Mouse (Mus musculus): ENCODE data around the gene Vsig8. TPM values are rescaled to one million over a fixed set of nuclear protein-coding genes. Genes with fewer than 3 reads are reported as not detected.

The Vsig8 gene
- total RNA-seq (2021): not detected
- long read RNA-seq, experiment 1: 0 reads
- long read RNA-seq, experiment 2: 0 reads

GRCm38 (mm10) chr1:172555638-172556037 lies at the start of gene Vsig8:
Gene Vsig8 (plus strand): TSS chr1:172555938.
- no peak for DNase-seq
- intact Hi-C loops (cut with DNase I): no loop called here

DNA sequence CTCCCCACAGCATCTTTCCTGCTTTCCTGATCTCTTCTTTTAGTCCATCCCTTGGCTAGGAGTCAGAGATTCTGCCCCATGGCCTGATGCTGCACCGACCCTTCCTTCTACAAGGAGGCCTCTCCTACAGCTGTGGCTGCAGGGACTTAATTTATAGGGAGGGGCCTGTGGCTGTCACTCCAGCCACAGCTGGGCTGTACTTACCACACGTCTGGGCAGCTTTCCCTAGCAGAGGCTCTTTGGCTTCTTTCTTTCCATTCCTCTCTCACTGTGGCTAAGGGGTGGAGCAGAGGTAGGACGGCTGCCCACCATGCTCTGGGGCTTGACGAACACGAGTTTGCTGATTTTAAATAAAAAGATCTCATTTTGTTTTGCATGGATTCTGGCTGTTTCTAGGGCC lies 48.7 kb upstream of the Vsig8 start:
- DNase-seq: no peak
- intact Hi-C loops (cut with DNase I): no loop called here

DNA sequence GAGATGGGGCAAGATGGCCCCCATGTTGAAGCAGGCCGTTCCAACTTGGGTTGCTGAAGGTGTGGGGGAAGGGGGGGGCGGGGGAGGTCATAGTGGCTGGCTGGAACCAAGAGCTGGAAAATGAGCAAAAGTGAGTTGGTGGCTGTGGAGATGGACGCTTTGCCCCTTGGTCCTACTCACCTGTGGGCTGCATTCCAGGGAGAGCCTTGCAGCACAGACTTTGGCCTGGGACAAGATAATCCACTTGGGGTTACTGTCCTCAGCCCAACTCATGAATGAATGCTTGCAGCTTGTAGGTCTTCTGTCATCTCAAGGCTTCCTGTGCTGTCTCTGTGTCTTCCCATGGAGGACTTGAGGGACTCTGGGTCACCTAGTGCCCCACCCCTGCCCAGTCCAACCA lies 48.0 kb upstream of the Vsig8 start:
- no peak for DNase-seq
- intact Hi-C loops (cut with DNase I): no loop called here

- intact Hi-C loops (cut with DNase I): no loop called here
- no peak for DNase-seq
Observed at GRCm38 (mm10) chr1:172508172-172508571, 47.6 kb upstream of the Vsig8 start.

DNA sequence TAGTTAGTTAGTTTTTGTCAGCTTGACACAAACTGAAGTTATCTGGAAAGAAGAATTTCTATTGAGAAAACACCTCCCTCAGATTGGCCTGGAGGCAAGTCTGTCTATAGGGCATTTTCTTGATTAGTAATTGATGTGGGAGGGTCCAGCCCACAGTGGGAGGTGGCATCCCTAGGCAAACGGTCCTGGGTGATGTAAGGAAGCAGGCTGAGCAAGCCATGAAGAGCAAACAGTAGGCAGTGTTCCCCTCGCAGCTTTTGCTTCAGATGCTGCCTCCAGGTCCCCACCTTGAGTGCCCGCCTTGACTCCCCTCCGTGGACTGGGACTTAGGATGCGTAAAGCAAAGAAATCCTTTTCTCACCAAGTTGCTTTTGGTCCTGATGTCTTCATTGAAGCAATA lies 46.5 kb upstream of the Vsig8 start:
- no peak for DNase-seq

GRCm38 (mm10) chr1:172509983-172510382 lies 45.8 kb upstream of the Vsig8 start:
- intact Hi-C loops (cut with DNase I): no loop called here
- DNase-seq: no peak

More for the DNA sequence above, 46.5 kb upstream of the Vsig8 start:
- intact Hi-C loops (cut with DNase I): no loop called here

GRCm38 (mm10) chr1:172510421-172510972 lies 45.2 kb upstream of the Vsig8 start:
- no peak for DNase-seq
- intact Hi-C loops (cut with DNase I): no loop called here

- intact Hi-C loops (cut with DNase I): no loop called here
- DNase-seq: peak; percentile 40 to 41
Observed at GRCm38 (mm10) chr1:172512962-172513361, 42.8 kb upstream of the Vsig8 start.

DNA sequence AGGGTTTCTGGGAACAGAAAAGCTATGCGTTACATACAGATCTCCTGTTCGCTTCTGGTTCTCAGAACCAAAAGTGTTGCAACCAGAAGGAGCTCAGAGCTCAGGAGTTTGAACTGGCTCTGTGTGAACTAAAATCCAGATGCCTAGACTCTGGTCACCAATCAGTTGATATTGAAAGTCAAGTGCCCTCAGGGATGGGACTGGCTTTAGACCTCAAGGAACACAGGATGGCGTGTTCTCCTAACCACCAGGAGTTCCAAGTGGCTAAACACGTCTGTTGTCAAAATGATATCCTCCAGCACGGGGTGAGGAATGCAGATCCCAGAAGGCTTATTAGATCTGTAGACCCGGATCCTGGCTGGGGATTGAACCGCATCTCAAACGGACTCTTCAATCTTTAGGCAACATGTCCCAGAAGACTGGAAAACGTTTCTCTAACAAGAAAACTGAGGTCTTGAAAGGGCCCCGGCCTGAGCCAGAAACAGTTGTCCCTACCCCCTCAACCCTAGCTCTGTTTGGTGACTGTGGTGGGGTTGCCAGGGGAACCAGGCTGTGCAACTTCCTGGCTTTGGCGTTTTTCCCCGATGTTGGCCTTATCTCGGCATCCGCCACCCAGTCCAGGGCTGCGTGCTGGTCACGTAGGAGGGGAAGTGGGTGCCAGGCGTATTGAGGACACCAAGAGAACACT lies 42.1 kb upstream of the Vsig8 start:
- DNase-seq: peak; percentile 38 to 49
- intact Hi-C loops (cut with DNase I): no loop called here

DNA sequence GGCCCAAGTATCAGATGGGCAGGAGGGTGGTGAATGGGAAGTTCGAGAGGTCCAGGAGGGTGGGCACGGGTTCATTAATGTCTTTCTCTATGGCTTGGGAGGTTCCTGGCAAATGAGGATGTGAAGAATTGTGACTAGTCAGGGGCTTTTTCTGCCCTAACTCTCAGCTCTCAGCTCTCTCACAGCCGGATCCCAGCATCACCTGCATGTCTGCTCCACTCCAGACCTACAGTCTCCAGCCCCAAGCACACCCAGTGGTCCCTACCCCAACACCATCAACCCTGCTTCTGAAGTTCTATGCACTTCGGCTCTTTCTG lies 41.6 kb upstream of the Vsig8 start:
- intact Hi-C loops (cut with DNase I): no loop called here
- no peak for DNase-seq

GRCm38 (mm10) chr1:172514551-172515268 lies 41.0 kb upstream of the Vsig8 start:
- intact Hi-C loops (cut with DNase I): no loop called here
- DNase-seq: no peak

DNA sequence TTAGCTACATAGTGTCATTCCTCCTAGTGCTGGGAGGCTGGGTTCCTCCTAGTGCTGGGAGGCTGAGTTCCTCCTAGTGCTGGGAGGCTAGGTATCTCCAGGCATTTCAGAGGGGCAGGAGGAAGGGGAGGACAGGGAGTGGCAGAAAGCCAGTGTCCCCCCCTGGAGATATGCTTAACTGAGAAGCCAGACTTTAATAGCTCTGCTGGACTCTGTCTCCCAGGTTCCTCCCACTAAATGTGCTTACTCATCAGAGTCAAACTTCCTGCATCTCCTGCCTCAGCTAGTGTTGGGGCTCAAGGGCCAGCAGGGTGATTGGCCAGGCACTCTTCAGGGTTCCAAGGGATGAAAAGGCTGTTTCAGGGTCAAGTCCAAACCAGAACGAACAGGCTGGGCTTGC lies 40.3 kb upstream of the Vsig8 start:
- intact Hi-C loops (cut with DNase I): no loop called here
- no peak for DNase-seq

- no peak for DNase-seq
- intact Hi-C loops (cut with DNase I): no loop called here
Observed at GRCm38 (mm10) chr1:172518013-172518412, 37.7 kb upstream of the Vsig8 start.

GRCm38 (mm10) chr1:172519644-172520043 lies 36.1 kb upstream of the Vsig8 start:
- intact Hi-C loops (cut with DNase I): no loop called here
- no peak for DNase-seq

GRCm38 (mm10) chr1:172520576-172521440 lies 34.9 kb upstream of the Vsig8 start, which contains the start of gene Cfap45:
Gene Cfap45 (plus strand): TSS chr1:172520801.
- intact Hi-C loops (cut with DNase I): no loop called here
- DNase-seq: peak; percentile 61 to 65

DNA sequence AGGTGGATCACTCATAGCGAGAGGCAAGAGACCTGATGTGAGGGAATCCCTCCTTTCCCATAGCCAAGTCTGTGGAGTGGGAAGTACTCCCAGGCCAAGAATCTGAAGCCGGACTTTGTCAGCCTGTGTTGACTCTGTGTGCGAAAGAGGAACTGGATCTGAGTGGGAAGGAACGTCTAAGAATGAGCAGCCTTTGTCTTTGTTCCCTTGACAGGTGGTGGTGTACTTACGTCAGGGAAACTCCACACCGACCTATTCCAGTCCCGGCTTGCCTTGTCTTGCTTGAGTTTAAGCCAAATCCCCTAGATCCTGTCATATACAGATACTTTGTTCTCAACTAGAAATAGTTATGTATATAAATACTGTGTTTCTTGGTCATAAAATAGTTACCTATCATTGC lies 33.2 kb upstream of the Vsig8 start:
- intact Hi-C loops (cut with DNase I): no loop called here
- no peak for DNase-seq

GRCm38 (mm10) chr1:172523699-172524101 lies 32.0 kb upstream of the Vsig8 start:
- intact Hi-C loops (cut with DNase I): no loop called here
- no peak for DNase-seq

DNA sequence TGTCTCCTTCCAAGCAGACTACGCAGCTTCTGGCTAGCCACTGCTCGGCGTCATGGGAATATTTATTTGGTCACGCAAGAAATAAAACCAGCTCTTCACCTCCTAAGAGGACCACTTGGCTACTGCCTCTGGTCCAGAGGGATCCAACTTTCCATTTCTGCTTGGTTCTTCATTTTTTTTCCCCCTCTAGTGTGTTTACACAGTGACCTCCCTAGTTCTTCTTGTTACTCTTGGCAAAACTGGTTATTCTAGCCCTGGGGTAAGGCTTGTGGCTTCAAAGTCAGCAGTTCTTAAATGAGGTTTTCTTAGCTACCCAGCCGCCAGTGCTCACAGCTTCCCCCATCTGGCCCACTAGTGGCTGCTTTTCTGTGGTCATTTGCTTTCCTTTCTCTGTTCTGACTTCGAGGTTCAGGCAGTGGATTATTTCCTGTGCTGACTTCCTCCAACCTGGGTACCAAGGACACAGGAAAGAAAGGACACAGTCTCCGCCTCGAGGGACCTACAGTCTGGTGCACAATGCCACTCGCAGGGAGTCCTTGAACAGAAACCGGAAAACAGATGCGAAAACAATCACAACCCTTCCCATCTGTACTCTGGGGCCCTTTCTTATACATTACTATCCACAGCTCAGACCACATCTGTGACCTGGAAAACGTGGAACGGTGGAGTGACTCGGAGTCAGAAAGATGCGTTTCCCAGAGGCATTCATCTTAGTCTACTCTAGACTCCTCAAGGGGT lies 30.5 kb upstream of the Vsig8 start:
- intact Hi-C loops (cut with DNase I): loop anchor here (5.0 kb wide), 4 partner anchors 37 to 872 kb away; partner anchors contain the start of gene Dusp23
- no peak for DNase-seq

DNA sequence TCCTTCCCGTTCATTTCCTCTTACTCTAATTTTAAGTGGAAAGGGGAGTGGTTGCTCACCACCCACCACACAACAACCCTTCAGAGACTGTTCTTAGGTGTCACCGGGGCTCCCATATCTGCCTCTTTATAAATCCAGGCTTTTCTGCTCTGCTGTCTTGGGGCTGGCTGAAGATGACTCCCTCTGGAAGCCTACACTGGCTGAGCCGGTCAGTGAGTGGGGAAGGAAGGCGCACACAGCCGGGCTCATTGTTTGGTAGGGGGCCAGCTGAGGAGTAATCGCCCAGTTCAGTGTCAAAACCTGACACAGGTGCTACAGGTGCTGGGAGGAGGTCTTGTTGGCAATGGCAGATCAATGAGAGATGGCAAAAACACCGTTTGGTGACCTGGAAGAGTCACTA lies 29.8 kb upstream of the Vsig8 start:
- DNase-seq: no peak
- intact Hi-C loops (cut with DNase I): loop anchor here (5.0 kb wide), 4 partner anchors 36 to 871 kb away; partner anchors contain the start of gene Dusp23
